Mouse (Mus musculus): ENCODE measurements around the gene Tmem114. TPM values are rescaled to one million over a fixed set of nuclear protein-coding genes. Genes with fewer than 3 reads are reported as not detected.

The Tmem114 gene
- polyA plus RNA-seq (2014; fragmentation: Nextera tagmentation; extraction: Ambion mirVana), result not detected in 2 replicates

DNA sequence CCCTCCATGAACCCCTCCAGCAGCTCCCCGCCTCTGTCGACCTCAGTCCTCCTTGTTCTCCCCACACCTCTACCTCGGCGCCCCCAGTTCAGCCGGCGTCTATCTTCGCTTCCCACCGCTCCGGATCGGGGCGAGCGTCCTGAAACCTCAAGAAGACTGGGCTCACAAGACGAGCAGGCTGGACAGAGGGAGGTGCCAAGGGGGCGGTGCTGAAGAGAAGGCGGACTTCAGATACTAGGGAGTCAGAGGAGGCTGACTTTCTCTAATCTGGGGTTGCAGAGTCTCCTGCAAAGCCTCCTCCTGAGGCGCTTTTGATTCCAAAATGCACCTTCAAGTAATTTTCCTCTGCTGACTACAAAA, at the start of gene Tmem114:
Gene Tmem114, minus strand, starts transcription at position 166 of the 360 bp plus-strand sequence.
- Histone ChIP-seq H3K4me2 (peak within 1 kb of the TSS; percentile 51), H3K27me3 (ENCODE audit: insufficient read depth, low read length) (peaks cover 44% of the 10 kb centered on the region), H3K36me3 (ENCODE audit: insufficient read depth) (no peaks in the 10 kb centered on the region), H3K4me3 (ENCODE audit: low read depth, low read length) (peak within 1 kb of the TSS; percentile 22), H3K27ac (ENCODE audit: low read depth) (no peak within 1 kb of the TSS), H3K4me1 (ENCODE audit: insufficient read depth) (no peaks in the 10 kb centered on the region), H3K9me3 (ENCODE audit: low read depth, low read length) (no peaks in the 10 kb centered on the region), H3K9ac (no peak within 1 kb of the TSS)
- TF ChIP-seq CTCF (IDR thresholded peaks at IDR 0.05; ENCODE audit: low read depth), result no peak
- WGBS, result 2% methylated on average over 16 of the region's 16 CpGs
- DNase-seq (peak; percentile 27), ATAC-seq (ENCODE audit: insufficient read depth) (no peak)

DNA sequence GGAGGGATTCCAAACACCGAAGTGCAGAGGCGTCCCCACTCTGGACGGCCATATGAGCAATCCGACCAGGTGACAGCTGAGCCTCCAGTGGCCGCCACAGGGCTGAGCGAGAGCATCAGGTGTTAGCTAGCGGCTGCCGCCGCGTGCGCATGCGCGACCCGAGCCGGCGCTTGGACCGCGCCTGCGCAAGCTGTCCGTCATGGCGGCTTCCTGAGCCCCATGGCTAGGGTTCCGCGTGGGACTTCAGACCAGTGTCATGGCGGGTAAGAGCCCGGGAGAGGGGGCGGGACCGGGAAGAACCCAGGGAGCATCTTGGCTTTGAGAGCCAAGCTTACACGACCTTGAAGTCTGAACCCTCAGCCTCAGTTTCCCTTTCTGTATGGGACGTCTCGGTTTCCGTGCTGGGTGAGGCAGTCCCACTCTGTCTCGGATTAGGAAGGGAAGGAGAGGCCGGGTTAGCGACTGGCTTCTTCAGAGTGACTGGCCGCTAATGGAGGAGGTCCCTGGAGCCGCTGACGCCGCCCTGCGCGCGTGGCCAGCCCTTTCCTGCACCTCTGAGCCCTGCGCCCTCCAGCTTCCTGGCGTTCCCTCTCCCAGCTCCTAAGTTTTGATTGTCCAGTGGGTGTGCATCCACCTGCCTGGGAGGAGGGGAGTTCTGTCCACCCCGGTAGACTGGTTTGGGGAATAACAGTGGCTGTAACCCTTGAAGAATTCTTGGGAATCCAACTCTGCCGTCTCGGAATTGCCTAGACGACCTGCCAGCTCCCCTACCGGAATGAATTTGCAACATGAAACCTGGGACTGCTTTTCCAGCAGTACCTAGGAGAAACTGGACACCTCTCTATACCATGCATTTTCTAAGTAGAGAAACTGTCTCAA, 45.9 kb upstream of the Tmem114 start, which contains the start of gene Mettl22:
Gene Mettl22, plus strand, starts transcription at position 186 of the 879 bp plus-strand sequence.
- TF ChIP-seq CTCF (IDR thresholded peaks at IDR 0.05; ENCODE audit: low read depth), result peak; percentile 49
- Histone ChIP-seq H3K9me3 (ENCODE audit: low read depth, low read length) (no peaks in the 10 kb centered on the region), H3K4me3 (ENCODE audit: low read depth, low read length) (peak within 1 kb of the TSS; percentile 68), H3K4me2 (peak within 1 kb of the TSS; percentile 72), H3K36me3 (ENCODE audit: insufficient read depth) (no peaks in the 10 kb centered on the region; the same call in 1 of the 2 replicates), H3K27ac (ENCODE audit: low read depth) (peak within 1 kb of the TSS; percentile 90), H3K27me3 (ENCODE audit: insufficient read depth, low read length) (no peaks in the 10 kb centered on the region), H3K9ac (peak within 1 kb of the TSS; percentile 73), H3K4me1 (ENCODE audit: insufficient read depth) (no peaks in the 10 kb centered on the region)
- WGBS, result under 1% methylated on average over 48 of the region's 48 CpGs
- peak; percentile 97 for ATAC-seq (ENCODE audit: insufficient read depth)
- peak; percentile 96 for DNase-seq

DNA sequence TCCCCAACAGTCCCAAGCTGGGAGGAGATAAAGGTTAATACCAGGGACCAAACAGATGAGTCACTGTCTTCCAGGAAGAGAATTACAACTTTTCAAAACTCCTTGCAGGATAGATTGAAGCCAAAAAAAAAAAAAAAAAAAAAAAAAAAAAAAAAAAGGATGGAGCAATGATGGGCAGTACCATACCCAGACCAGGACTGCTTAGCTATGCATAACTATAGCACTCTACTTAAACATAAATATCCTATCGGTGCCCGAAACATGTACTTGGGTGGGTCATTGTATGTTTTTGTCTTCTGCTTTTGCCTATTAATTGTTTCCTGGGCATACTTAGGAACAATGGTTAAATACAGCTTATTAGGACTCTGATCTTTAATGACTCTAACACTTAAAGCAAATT, 45.2 kb upstream of the Tmem114 start:
- no peaks in the 10 kb centered on the region for H3K4me1 ChIP-seq (ENCODE audit: insufficient read depth)
- ATAC-seq (ENCODE audit: insufficient read depth) (peak; percentile 63), DNase-seq (no peak)
- peak overlapping the region; percentile 68 for H3K4me3 ChIP-seq (ENCODE audit: low read depth, low read length)
- no peak overlapping the region for H3K9ac ChIP-seq
- H3K9me3 ChIP-seq (ENCODE audit: low read depth, low read length), result no peaks in the 10 kb centered on the region
- 78% methylated on average over 2 of the region's 2 CpGs for WGBS
- no peaks in the 10 kb centered on the region; the same call in 1 of the 2 replicates for H3K36me3 ChIP-seq (ENCODE audit: insufficient read depth)
- TF ChIP-seq CTCF (IDR thresholded peaks at IDR 0.05; ENCODE audit: low read depth), result no peak
- H3K4me2 ChIP-seq, result peak overlapping the region; percentile 72
- H3K27ac ChIP-seq (ENCODE audit: low read depth), result no peak overlapping the region
- H3K27me3 ChIP-seq (ENCODE audit: insufficient read depth, low read length), result no peaks in the 10 kb centered on the region

DNA sequence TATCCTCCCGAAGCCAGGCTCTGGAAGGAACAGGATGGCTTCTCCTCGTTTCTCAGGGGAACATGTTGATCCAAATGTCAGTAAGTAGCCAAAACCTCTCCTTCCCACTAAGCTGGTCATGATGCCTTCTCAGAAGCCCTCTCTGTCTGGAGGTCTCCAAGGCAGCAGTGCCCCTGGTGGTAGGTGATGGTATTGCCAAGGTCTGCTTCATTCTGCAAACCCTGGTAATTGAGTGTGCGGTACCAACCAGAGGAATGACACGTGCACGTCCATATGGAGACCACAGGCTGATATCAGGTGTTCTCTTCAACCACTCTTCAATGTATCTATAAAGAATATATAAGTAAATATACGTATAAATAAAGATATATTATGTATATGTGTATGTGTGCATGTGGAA, 34.2 kb upstream of the Tmem114 start:
- H3K9ac ChIP-seq, result no peak overlapping the region
- DNase-seq (peak; percentile 81), ATAC-seq (ENCODE audit: insufficient read depth) (0 out of 2 replicates have a peak, but pooled peaks have one; percentile 52)
- no peaks in the 10 kb centered on the region for H3K36me3 ChIP-seq (ENCODE audit: insufficient read depth)
- no peak overlapping the region for H3K4me2 ChIP-seq
- H3K27me3 ChIP-seq (ENCODE audit: insufficient read depth, low read length), result no peaks in the 10 kb centered on the region
- no peaks in the 10 kb centered on the region for H3K9me3 ChIP-seq (ENCODE audit: low read depth, low read length)
- no peaks in the 10 kb centered on the region for H3K4me1 ChIP-seq (ENCODE audit: insufficient read depth)
- 27% methylated on average over 6 of the region's 6 CpGs for WGBS
- H3K4me3 ChIP-seq (ENCODE audit: low read depth, low read length), result no peak overlapping the region
- peak; percentile 94 for TF ChIP-seq CTCF (IDR thresholded peaks at IDR 0.05; ENCODE audit: low read depth)
- H3K27ac ChIP-seq (ENCODE audit: low read depth), result no peak overlapping the region

GRCm38 (mm10) chr16:8458391-8458790, 33.5 kb upstream of the Tmem114 start:
- Histone ChIP-seq H3K9me3 (ENCODE audit: low read depth, low read length) (no peaks in the 10 kb centered on the region), H3K9ac (no peak overlapping the region), H3K4me3 (ENCODE audit: low read depth, low read length) (no peak overlapping the region), H3K27me3 (ENCODE audit: insufficient read depth, low read length) (no peaks in the 10 kb centered on the region), H3K4me1 (ENCODE audit: insufficient read depth) (no peaks in the 10 kb centered on the region), H3K27ac (ENCODE audit: low read depth) (no peak overlapping the region), H3K36me3 (ENCODE audit: insufficient read depth) (no peaks in the 10 kb centered on the region), H3K4me2 (no peak overlapping the region)
- DNase-seq (no peak), ATAC-seq (ENCODE audit: insufficient read depth) (no peak)
- 86% methylated on average over 4 of the region's 4 CpGs for whole genome bisulfite sequencing
- TF ChIP-seq CTCF (IDR thresholded peaks at IDR 0.05; ENCODE audit: low read depth), result no peak

GRCm38 (mm10) chr16:8455221-8455620, 30.3 kb upstream of the Tmem114 start:
- no peaks in the 10 kb centered on the region for H3K36me3 ChIP-seq (ENCODE audit: insufficient read depth)
- WGBS, result 39% methylated on average over 2 of the region's 2 CpGs
- DNase-seq, result no peak
- no peak for ATAC-seq (ENCODE audit: insufficient read depth)
- H3K4me2 ChIP-seq, result no peak overlapping the region
- H3K4me1 ChIP-seq (ENCODE audit: insufficient read depth), result no peaks in the 10 kb centered on the region
- H3K4me3 ChIP-seq (ENCODE audit: low read depth, low read length), result no peak overlapping the region
- no peak for TF ChIP-seq CTCF (IDR thresholded peaks at IDR 0.05; ENCODE audit: low read depth)
- H3K9me3 ChIP-seq (ENCODE audit: low read depth, low read length), result no peaks in the 10 kb centered on the region
- no peaks in the 10 kb centered on the region for H3K27me3 ChIP-seq (ENCODE audit: insufficient read depth, low read length)
- H3K9ac ChIP-seq, result no peak overlapping the region
- H3K27ac ChIP-seq (ENCODE audit: low read depth), result no peak overlapping the region

- no peaks in the 10 kb centered on the region for H3K9me3 ChIP-seq (ENCODE audit: low read depth, low read length)
- H3K4me2 ChIP-seq, result no peak overlapping the region
- H3K4me3 ChIP-seq (ENCODE audit: low read depth, low read length), result no peak overlapping the region
- no peak overlapping the region for H3K27ac ChIP-seq (ENCODE audit: low read depth)
- no peaks in the 10 kb centered on the region for H3K4me1 ChIP-seq (ENCODE audit: insufficient read depth)
- no peaks in the 10 kb centered on the region for H3K27me3 ChIP-seq (ENCODE audit: insufficient read depth, low read length)
- H3K36me3 ChIP-seq (ENCODE audit: insufficient read depth), result no peaks in the 10 kb centered on the region
- WGBS, result 92% methylated on average over 2 of the region's 2 CpGs
- ATAC-seq (ENCODE audit: insufficient read depth) (no peak), DNase-seq (no peak)
- no peak for TF ChIP-seq CTCF (IDR thresholded peaks at IDR 0.05; ENCODE audit: low read depth)
- no peak overlapping the region for H3K9ac ChIP-seq
Observed at GRCm38 (mm10) chr16:8453301-8453700, 28.4 kb upstream of the Tmem114 start.
